Mouse (Mus musculus) MEL (cell line): ENCODE data around the gene Snapc1. TPM values are rescaled to one million over a fixed set of nuclear protein-coding genes. Genes with fewer than 3 reads are reported as not detected.
A peak's percentile ranks its signal among the peaks of the same experiment; 100 is the strongest.

Source experiments
- DNase-seq: peaks from one replicate; pipeline ENCODE4 v3.0.0; 2011; ENCODE audit warnings: low read depth, low spot score
- H3K27ac ChIP-seq: 2 replicates; pipeline ENCODE4 v1.5.1; 2012; ENCODE audit warnings: low read depth, mild to moderate bottlenecking, control low read depth, low read length, moderate library complexity; ENCODE audit not compliant: control insufficient read depth
- H3K27me3 ChIP-seq, 2 experiments: fragments of 150-350 bp in 1 of 2; sonication (generic) in 1 of 2; 2 replicates each; pipeline ENCODE4 v1.6.1; 2012; ENCODE audit warnings: low read length in 2 of 2, mild to moderate bottlenecking in 2 of 2, improper control_type of control experiment in 1 of 2, moderate library complexity in 1 of 2; ENCODE audit not compliant: insufficient read depth in 2 of 2, control insufficient read depth in 1 of 2
- H3K36me3 ChIP-seq, 2 experiments: 2 replicates each; pipeline ENCODE4 v1.6.1; 2012 to 2014; ENCODE audit warnings: low read length in 2 of 2, improper control_type of control experiment in 1 of 2, inconsistent platforms in 1 of 2, mild to moderate bottlenecking in 1 of 2; ENCODE audit not compliant: insufficient read depth in 2 of 2, control insufficient read depth in 1 of 2
- H3K4me1 ChIP-seq, 2 experiments: fragments of 150-350 bp in 1 of 2; sonication (generic) in 1 of 2; 2 replicates each; pipeline ENCODE4 v1.6.1; 2012; ENCODE audit warnings: low read length in 2 of 2, improper control_type of control experiment in 1 of 2, mild to moderate bottlenecking in 1 of 2; ENCODE audit not compliant: insufficient read depth in 2 of 2, control insufficient read depth in 1 of 2
- H3K4me3 ChIP-seq, 2 experiments: fragments of 150-350 bp in 1 of 2; sonication (generic) in 1 of 2; 2 replicates each; pipeline ENCODE4 v1.5.1; 2012; ENCODE audit warnings: low read depth in 2 of 2, low read length in 2 of 2, mild to moderate bottlenecking in 2 of 2, moderate library complexity in 2 of 2, control low read depth in 1 of 2, improper control_type of control experiment in 1 of 2; ENCODE audit not compliant: control insufficient read depth in 1 of 2, insufficient read depth in 1 of 2
- H3K79me2 ChIP-seq: 2 replicates; pipeline ENCODE4 v1.6.1; 2012; ENCODE audit warnings: mild to moderate bottlenecking, low read length, moderate library complexity; ENCODE audit not compliant: control insufficient read depth, poor library complexity, insufficient read depth
- H3K9ac ChIP-seq: 2 replicates; pipeline ENCODE4 v1.6.1; 2012; ENCODE audit warnings: low read depth, mild to moderate bottlenecking, control low read depth, low read length, moderate library complexity; ENCODE audit not compliant: control insufficient read depth, poor library complexity, severe bottlenecking
- H3K9me3 ChIP-seq: fragments of 150-350 bp; sonication (generic); replicated peaks from 2 replicates; pipeline ENCODE4 v1.6.1; 2012; ENCODE audit warnings: mild to moderate bottlenecking, low read length, improper control_type of control experiment, moderate library complexity; ENCODE audit not compliant: insufficient read depth
- CTCF ChIP-seq, 3 experiments: IDR thresholded peaks in 2 of 3; conservative IDR thresholded peaks in 1 of 3; 2 replicates each; pipeline ENCODE4 v1.5.1; 2011 to 2012; ENCODE audit warnings: low read length in 3 of 3, low read depth in 2 of 3, mild to moderate bottlenecking in 2 of 3, improper control_type of control experiment in 1 of 3, inconsistent platforms in 1 of 3, mixed read lengths in 1 of 3, moderate library complexity in 1 of 3; ENCODE audit not compliant: control insufficient read depth in 1 of 3, insufficient read depth in 1 of 3, poor library complexity in 1 of 3, severe bottlenecking in 1 of 3
- ELF1 ChIP-seq: IDR thresholded peaks from 2 replicates; pipeline ENCODE4 v1.6.1; 2014; ENCODE audit warnings: low read depth, mild to moderate bottlenecking, inconsistent platforms, low read length, improper control_type of control experiment, moderate library complexity
- EP300 ChIP-seq, 2 experiments: IDR thresholded peaks; 2 replicates each; pipeline ENCODE4 v1.6.1; 2011; ENCODE audit warnings: improper control_type of control experiment in 2 of 2, low read length in 2 of 2, low read depth in 1 of 2, mild to moderate bottlenecking in 1 of 2
- GATA1 ChIP-seq: IDR thresholded peaks from 2 replicates; pipeline ENCODE4 v1.6.1; 2011; ENCODE audit warnings: low read depth, low read length, improper control_type of control experiment
- MXI1 ChIP-seq: IDR thresholded peaks from 2 replicates; pipeline ENCODE4 v1.6.1; 2011; ENCODE audit warnings: mild to moderate bottlenecking, low read depth, low read length, improper control_type of control experiment
- MYB ChIP-seq: IDR thresholded peaks from 2 replicates; pipeline ENCODE4 v1.6.1; 2011; ENCODE audit warnings: mild to moderate bottlenecking, low read depth, low read length, improper control_type of control experiment
- POLR2AphosphoS2 ChIP-seq: IDR thresholded peaks from 2 replicates; pipeline ENCODE4 v1.6.1; 2011; ENCODE audit warnings: low read length, improper control_type of control experiment
- RAD21 ChIP-seq: IDR thresholded peaks from 2 replicates; pipeline ENCODE4 v1.6.1; 2011; ENCODE audit warnings: mild to moderate bottlenecking, low read depth, low read length, improper control_type of control experiment
- RCOR1 ChIP-seq: IDR thresholded peaks from 2 replicates; pipeline ENCODE4 v1.6.1; 2012; ENCODE audit warnings: low read depth, mild to moderate bottlenecking, inconsistent platforms, low read length, improper control_type of control experiment
- SMC3 ChIP-seq: IDR thresholded peaks from 2 replicates; pipeline ENCODE4 v1.6.1; 2011; ENCODE audit warnings: low read depth, low read length, improper control_type of control experiment
- USF1 ChIP-seq: IDR thresholded peaks from 2 replicates; pipeline ENCODE4 v1.6.1; 2014; ENCODE audit warnings: low read depth, mild to moderate bottlenecking, inconsistent platforms, low read length, improper control_type of control experiment, moderate library complexity
- USF2 ChIP-seq, 2 experiments: IDR thresholded peaks; 2 replicates each; pipeline ENCODE4 v1.6.1; 2011 to 2012; ENCODE audit warnings: improper control_type of control experiment in 2 of 2, low read length in 2 of 2, borderline replicate concordance in 1 of 2, inconsistent platforms in 1 of 2, low read depth in 1 of 2, mild to moderate bottlenecking in 1 of 2; ENCODE audit not compliant: insufficient read depth in 1 of 2
- ZC3H11A ChIP-seq: IDR thresholded peaks from 2 replicates; pipeline ENCODE4 v1.6.1; 2012; ENCODE audit warnings: low read depth, mild to moderate bottlenecking, inconsistent platforms, low read length, improper control_type of control experiment
- ZKSCAN1 ChIP-seq: IDR thresholded peaks from 2 replicates; pipeline ENCODE4 v1.6.1; 2012; ENCODE audit warnings: low read depth, mild to moderate bottlenecking, inconsistent platforms, low read length, improper control_type of control experiment, moderate library complexity
- polyA plus RNA-seq, 2 experiments: library from polyadenylated mRNA; stranded (reverse) in 1 of 2; unstranded in 1 of 2; fragments of >175 nt in 1 of 2; fragments of >200 nt in 1 of 2; gene quantifications; 2 replicates each; pipeline versions ENCODE4 v1.2.1 to v1.2.4; 2012; ENCODE audit warnings: low replicate concordance in 2 of 2, low read depth in 1 of 2; ENCODE audit not compliant: insufficient read length in 2 of 2, insufficient read depth in 1 of 2, missing spikeins in 1 of 2
- total RNA-seq: library from RNA; depleted of rRNA; stranded (reverse); fragments of 300-350 nt; gene quantifications from 2 replicates; pipeline ENCODE4 v1.2.3, GENCODE M21; 2012

Gene Snapc1
- total and polyA plus RNA-seq, 3 experiments: 13.7 to 19.2 TPM; not detected in 1

DNA sequence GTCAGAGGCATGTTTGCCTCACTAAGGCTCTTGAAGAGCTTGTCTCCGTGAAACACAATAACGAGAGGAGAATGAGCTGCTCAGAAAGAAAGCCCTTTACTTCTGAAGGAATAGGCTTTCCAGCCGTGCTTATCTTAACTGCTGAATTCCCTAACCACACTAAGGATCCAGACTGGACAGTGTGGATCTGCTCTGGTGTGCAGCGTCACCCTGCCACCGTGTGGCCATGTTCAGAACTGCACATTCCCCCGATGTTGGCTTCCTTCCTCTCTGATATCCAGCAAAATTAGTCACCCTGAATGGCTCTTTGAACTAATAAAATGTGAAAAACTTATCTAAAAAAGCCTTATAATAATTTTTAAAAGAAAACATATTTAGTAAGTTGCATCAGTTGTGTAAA is 49.5 kb downstream of the Snapc1 start:
- Histone ChIP-seq H3K9me3 (no peaks in the 10 kb centered on the region), H3K36me3 (peaks cover 0 to 1% of the 10 kb centered on the region in 2 experiments; a peak in 1 of 4 replicates), H3K9ac (no peak overlapping the region), H3K79me2 (no peaks in the 10 kb centered on the region), H3K27ac (no peak overlapping the region), H3K4me1 (no peaks in the 10 kb centered on the region), H3K27me3 (no peaks in the 10 kb centered on the region; a peak in 1 of 4 replicates), H3K4me3 (no peak overlapping the region)
- TF ChIP-seq GATA1 (no peak), CTCF (IDR thresholded peaks at IDR 0.05 in 2 of 3, conservative IDR thresholded peaks at IDR 0.05 in 1 of 3; ENCODE audit: control insufficient read depth in 1 of 3, insufficient read depth in 1 of 3, low read depth in 2 of 3, low read length in 3 of 3, poor library complexity in 1 of 3, severe bottlenecking in 1 of 3) (peak; percentile 92 to 96 (median 94)), ZC3H11A (peak; percentile 74), RAD21 (peak; percentile 90), SMC3 (peak; percentile 92), MXI1 (no peak), USF1 (no peak)
- peak; percentile 62 for DNase-seq

- no peak overlapping the region for H3K4me3 ChIP-seq
- H3K9me3 ChIP-seq: no peaks in the 10 kb centered on the region
- H3K27ac ChIP-seq: no peak overlapping the region
- no peaks in the 10 kb centered on the region for H3K4me1 ChIP-seq
- TF ChIP-seq ZKSCAN1 (no peak), CTCF (IDR thresholded peaks at IDR 0.05 in 2 of 3, conservative IDR thresholded peaks at IDR 0.05 in 1 of 3; ENCODE audit: control insufficient read depth in 1 of 3, insufficient read depth in 1 of 3, low read depth in 2 of 3, low read length in 3 of 3, poor library complexity in 1 of 3, severe bottlenecking in 1 of 3) (peak; percentile 44 to 67 (median 64)), ZC3H11A (peak; percentile 7; the same call in 1 of the 2 replicates), GATA1 (no peak), RAD21 (peak; percentile 46), SMC3 (peak; percentile 61), ELF1 (no peak)
- TF ChIP-seq, all 39 proteins: peak for 4
- Histone ChIP-seq H3K36me3 (no peaks in the 10 kb centered on the region), H3K9ac (no peak overlapping the region), H3K79me2 (no peaks in the 10 kb centered on the region), H3K27me3 (no peaks in the 10 kb centered on the region; a peak in 1 of 4 replicates)
- DNase-seq: peak; percentile 51
Measured at GRCm38 (mm10) chr12:74014739-74015270, 50.5 kb downstream of the Snapc1 start.

- no peak overlapping the region for H3K4me3 ChIP-seq
- no peak for DNase-seq
- H3K9ac ChIP-seq: no peak overlapping the region
- no peaks in the 10 kb centered on the region for H3K4me1 ChIP-seq
- no peaks in the 10 kb centered on the region for H3K36me3 ChIP-seq
- TF ChIP-seq USF2 (IDR thresholded peaks at IDR 0.05; ENCODE audit: borderline replicate concordance in 1 of 2, insufficient read depth in 1 of 2, low read depth in 1 of 2, low read length in 2 of 2) (no peak), EP300 (IDR thresholded peaks at IDR 0.05; ENCODE audit: low read depth in 1 of 2, low read length in 2 of 2) (no peak), RCOR1 (no peak), MYB (no peak), POLR2AphosphoS2 (no peak)
- TF ChIP-seq, all 39 proteins: peak for 0
- Histone ChIP-seq H3K27ac (no peak overlapping the region), H3K79me2 (no peaks in the 10 kb centered on the region), H3K9me3 (no peaks in the 10 kb centered on the region), H3K27me3 (no peaks in the 10 kb centered on the region; a peak in 1 of 4 replicates)
Measured at GRCm38 (mm10) chr12:74015491-74015890, 51.2 kb downstream of the Snapc1 start.
